Mouse (Mus musculus) G1E (cell line): ENCODE results near the gene Ugt1a6b. TPM values are rescaled to one million over a fixed set of nuclear protein-coding genes. Genes with fewer than 3 reads are reported as not detected.
"Not testable (repeated sequence)": the region's sequence is repeated elsewhere in the genome, so short reads cannot be mapped to it uniquely, and the experiment has no call there.

Experiments
- ATAC-seq: 2 replicates; pipeline ENCODE4 v1.8.0; 2016; ENCODE audit warnings: mild to moderate bottlenecking; ENCODE audit not compliant: insufficient number of reproducible peaks, poor library complexity, low FRiP score, severe bottlenecking; ENCODE audit errors: extremely low read depth
- DNase-seq: peaks from one replicate; pipeline ENCODE4 v3.0.0; 2012; ENCODE audit warnings: low spot score
- H3K27me3 ChIP-seq: 2 replicates; pipeline ENCODE4 v1.6.1; 2012; ENCODE audit warnings: mild to moderate bottlenecking, low read length, inconsistent platforms; ENCODE audit not compliant: insufficient read depth
- H3K36me3 ChIP-seq: replicated peaks from 2 replicates; pipeline ENCODE3; 2012; ENCODE audit warnings: mild to moderate bottlenecking, inconsistent platforms
- H3K4me1 ChIP-seq: 2 replicates; pipeline ENCODE4 v1.6.1; 2012; ENCODE audit warnings: low read depth, low read length, inconsistent platforms, mixed read lengths; ENCODE audit not compliant: insufficient read depth
- H3K4me3 ChIP-seq: 2 replicates; pipeline ENCODE4 v1.5.1; 2012; ENCODE audit warnings: low read depth, mild to moderate bottlenecking, inconsistent platforms, low read length, moderate library complexity, mixed read lengths
- H3K9me3 ChIP-seq: replicated peaks from 2 replicates; pipeline ENCODE4 v1.6.1; 2012; ENCODE audit warnings: inconsistent platforms
- CTCF ChIP-seq: IDR thresholded peaks from 2 replicates; pipeline ENCODE4 v1.5.1; 2012; ENCODE audit warnings: low read depth, low read length, inconsistent platforms, mixed read lengths
- GATA1 ChIP-seq: IDR thresholded peaks from 2 replicates; pipeline ENCODE4 v1.6.1; 2012; ENCODE audit warnings: borderline replicate concordance, low read length, inconsistent platforms, mixed read lengths
- GATA2 ChIP-seq: IDR thresholded peaks from 2 replicates; pipeline ENCODE4 v1.6.1; 2012; ENCODE audit warnings: low read depth, low read length, inconsistent platforms, borderline replicate concordance
- POLR2AphosphoS5 ChIP-seq: IDR thresholded peaks from 2 replicates; pipeline ENCODE4 v1.6.1; 2012; ENCODE audit warnings: low read depth, low read length, inconsistent platforms; ENCODE audit not compliant: insufficient replicate concordance
- TAL1 ChIP-seq: conservative IDR thresholded peaks from 2 replicates; pipeline ENCODE4 v1.6.1; 2012; ENCODE audit warnings: low read depth, low read length, inconsistent platforms, mixed read lengths
- polyA plus RNA-seq: library from polyadenylated mRNA; stranded (reverse); fragments of >175 nt; gene quantifications from 2 replicates; pipeline ENCODE4 v1.2.3, GENCODE M21; 2012
- total RNA-seq, 2 experiments: library from RNA; stranded (forward) in 1 of 2; stranded (reverse) in 1 of 2; fragments of 200-1000 nt in 1 of 2; fragments of >200 nt in 1 of 2; fragmentation: Nextera tagmentation in 1 of 2; gene quantifications; 2 replicates each; pipeline ENCODE4 v1.2.3; 2014 to 2017

The Ugt1a6b gene
- total and polyA plus RNA-seq, 3 experiments: 0.27 TPM; not detected in 2

DNA sequence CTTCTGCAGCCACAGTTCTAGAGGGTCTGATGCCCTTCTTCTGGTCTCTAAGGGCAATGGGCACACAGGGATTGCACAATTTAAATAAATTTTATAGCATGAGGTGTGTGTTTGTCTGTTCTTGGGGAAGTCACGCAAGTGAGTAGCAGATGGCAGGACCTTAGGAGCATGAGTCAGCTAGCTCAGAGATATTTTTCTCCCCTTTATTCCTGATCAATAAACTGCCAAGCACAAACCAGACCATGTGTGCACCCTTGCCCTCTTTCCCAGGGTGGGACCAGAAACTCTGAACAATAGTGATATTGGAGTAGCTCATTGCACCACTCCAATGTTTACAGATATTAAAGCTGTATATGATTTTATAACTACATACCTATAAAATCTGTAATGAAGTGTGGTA lies 27.2 kb downstream of the Ugt1a6b start:
- not testable (repeated sequence) for ATAC-seq, H3K4me3 ChIP-seq, DNase-seq, H3K36me3 ChIP-seq, H3K9me3 ChIP-seq
- peaks cover 13% of the 10 kb centered on the region for H3K27me3 ChIP-seq
- H3K4me1 ChIP-seq: peaks cover 21% of the 10 kb centered on the region

DNA sequence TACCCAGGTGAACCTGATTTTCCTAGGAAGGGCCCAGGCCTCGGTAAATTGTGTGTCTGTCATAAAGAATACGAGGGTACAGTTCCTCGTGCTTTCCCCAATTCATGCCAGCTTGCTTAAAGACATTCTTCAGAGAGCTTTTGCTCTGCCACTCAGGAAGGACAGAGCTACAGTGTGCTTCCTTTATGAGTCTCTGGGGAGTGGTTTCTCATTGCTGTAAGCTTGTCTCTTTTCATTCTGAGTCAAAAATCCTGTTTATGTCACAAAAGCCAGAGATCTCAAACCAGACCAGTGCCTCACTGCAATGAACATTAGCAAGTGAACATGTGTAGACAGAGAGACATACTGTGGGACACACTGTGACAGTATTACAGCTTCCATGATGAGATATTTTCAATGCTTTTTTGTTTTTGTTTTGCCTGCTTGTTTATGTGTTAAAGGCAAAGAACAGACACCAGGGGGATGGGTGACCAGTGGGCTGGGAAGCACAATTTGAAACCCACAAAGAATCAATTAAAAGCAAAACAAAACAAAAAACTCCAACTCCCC lies 30.9 kb downstream of the Ugt1a6b start:
- Histone ChIP-seq H3K4me1 (peaks cover 22% of the 10 kb centered on the region), H3K36me3 (no peaks in the 10 kb centered on the region), H3K9me3 (no peaks in the 10 kb centered on the region), H3K4me3 (no peak overlapping the region), H3K27me3 (0 out of 2 replicates have a peak, but pooled peaks cover 6% of the 10 kb centered on the region)
- no peak for DNase-seq
- TF ChIP-seq CTCF (no peak), TAL1 (no peak), GATA2 (no peak), POLR2AphosphoS5 (no peak), GATA1 (no peak)
- no peak for ATAC-seq

DNA sequence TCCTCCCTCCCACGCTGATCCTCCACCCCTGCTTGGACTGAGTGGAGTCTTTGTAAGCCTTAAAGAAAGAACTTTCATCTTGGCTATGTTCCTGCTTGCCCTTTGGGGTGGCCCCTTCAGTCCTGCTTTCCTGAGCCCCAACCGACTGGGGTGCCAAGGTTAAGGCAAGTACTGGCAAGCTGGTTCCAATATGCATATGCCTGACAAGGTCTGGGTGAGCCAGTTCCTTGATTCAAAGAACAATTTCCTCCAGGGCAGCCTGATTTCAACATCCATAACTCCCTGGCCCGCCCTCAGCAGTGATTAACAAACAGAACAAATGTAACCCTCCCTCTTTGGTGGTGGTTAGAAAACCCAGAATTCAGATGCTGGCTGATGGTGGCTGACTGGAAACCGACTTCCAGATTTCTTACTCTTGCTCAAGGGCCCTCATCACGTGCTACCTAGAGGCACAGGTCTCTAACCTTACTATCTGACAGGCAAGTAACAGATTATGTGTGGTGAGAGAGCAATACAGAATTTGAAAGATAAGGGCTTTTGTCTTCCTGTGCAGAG lies 31.5 kb downstream of the Ugt1a6b start, which contains the start of gene Ugt1a6a:
Ugt1a6a (plus strand) TSS at position 353 of the 555 bp plus-strand sequence.
- ATAC-seq: peak; percentile 92
- not testable (repeated sequence) for H3K36me3 ChIP-seq, DNase-seq, H3K9me3 ChIP-seq, H3K4me3 ChIP-seq, H3K27me3 ChIP-seq
- peaks cover 22% of the 10 kb centered on the region for H3K4me1 ChIP-seq

DNA sequence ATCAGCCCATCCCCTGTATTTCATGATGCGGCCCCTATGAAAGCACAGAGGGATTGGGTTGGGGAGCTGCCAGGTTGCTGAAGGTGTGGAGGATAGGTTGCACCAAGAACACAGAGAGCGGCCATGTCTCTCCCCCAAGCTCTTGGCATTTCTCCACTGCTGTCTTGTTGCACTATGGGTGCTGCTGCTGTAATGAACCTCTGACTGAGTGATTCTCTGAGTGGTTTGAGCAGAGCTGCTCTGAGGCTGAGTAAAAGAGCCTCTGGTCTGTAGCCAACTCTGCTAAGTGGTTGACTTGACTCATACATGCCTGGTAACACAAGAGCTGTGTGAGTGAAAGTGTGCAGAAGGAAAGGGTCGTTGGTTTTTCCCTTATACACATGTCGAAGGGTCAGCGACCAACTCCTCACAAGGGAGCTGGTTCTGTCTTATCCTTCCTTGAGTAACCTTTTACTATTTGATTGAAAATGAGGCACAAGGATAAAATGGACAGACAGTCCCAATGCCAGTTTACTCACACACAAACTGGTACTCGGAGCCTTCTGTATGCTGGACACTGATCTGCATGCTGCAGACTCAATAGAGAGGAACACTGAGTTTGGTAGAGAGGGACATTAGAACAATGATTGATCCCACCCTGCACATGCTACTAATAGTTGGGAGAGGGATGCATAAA lies 32.3 kb downstream of the Ugt1a6b start:
- not testable (repeated sequence) for DNase-seq, H3K4me3 ChIP-seq, H3K9me3 ChIP-seq, H3K36me3 ChIP-seq, H3K27me3 ChIP-seq
- H3K4me1 ChIP-seq: peaks cover 22% of the 10 kb centered on the region
- ATAC-seq: 0 out of 2 replicates have a peak, but pooled peaks have one; percentile 15

DNA sequence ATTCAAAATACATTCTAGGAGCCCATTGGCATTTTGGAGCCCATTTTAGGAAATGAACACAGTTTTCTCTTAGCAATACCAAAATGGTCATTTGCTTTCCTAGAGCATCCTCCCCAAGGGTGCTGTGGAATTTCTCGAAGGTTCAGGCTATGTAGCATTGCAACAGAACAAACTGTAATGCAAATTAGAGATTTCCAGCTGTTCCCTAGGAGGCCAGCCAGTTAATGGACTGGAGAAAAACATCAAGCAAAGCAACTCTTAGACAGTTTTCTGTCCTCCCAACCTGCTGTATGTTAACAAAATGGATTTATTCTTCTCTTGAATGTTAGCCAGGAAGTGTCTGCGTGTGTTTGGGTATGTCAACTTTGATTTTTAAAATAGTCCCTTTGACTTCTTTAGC lies 33.6 kb downstream of the Ugt1a6b start:
- TF ChIP-seq TAL1 (no peak), CTCF (no peak), POLR2AphosphoS5 (no peak), GATA1 (no peak), GATA2 (no peak)
- 0 out of 2 replicates have a peak, but pooled peaks cover 6% of the 10 kb centered on the region for H3K27me3 ChIP-seq
- H3K4me3 ChIP-seq: no peak overlapping the region
- H3K36me3 ChIP-seq: no peaks in the 10 kb centered on the region
- DNase-seq (no peak), ATAC-seq (no peak)
- H3K4me1 ChIP-seq: peaks cover 27% of the 10 kb centered on the region
- no peaks in the 10 kb centered on the region for H3K9me3 ChIP-seq

DNA sequence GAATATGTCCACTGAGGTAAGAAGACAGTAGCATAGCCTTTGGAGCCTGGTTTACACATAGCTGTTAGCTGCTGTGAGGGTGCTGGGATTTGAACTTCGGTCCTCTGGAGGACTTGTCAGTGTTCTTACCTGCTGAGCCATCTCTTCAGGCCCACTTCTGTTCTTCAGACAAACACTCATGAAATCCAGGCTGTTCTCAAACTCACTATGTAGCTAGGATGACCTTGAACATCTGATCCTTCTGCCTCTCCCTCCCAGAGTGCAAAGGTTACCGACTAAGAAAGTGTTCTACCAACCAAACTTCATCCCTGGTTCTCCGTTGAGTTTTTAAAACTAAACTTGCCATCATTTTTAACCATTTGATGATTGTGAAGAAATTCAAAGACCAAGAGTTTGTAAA lies 34.2 kb downstream of the Ugt1a6b start:
- Histone ChIP-seq H3K9me3 (no peaks in the 10 kb centered on the region), H3K4me1 (peaks cover 25% of the 10 kb centered on the region), H3K4me3 (no peak overlapping the region), H3K27me3 (0 out of 2 replicates have a peak, but pooled peaks cover 6% of the 10 kb centered on the region), H3K36me3 (no peaks in the 10 kb centered on the region)
- ATAC-seq: no peak
- no peak for DNase-seq
- TF ChIP-seq TAL1 (no peak), CTCF (no peak), POLR2AphosphoS5 (no peak), GATA1 (no peak), GATA2 (no peak)

DNA sequence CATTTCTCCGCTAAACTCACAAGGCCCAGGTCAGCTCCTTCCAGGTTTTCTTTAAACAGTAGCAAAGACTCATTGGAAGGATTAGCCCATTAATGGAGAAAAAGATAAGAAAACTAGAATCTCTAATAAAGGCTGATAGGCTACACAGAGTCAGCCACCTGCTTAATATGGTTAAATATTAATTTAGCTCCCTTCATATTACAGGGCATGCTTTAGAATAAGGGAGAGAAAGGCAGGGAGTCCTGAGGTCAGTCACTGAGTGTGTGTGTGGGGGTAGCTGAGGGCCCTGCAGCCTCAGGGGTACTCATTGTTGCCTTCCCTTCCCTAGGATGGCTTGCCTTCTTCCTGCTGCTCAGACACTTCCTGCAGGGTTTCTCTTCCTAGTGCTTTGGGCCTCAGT lies 35.1 kb downstream of the Ugt1a6b start:
- 0 out of 2 replicates have a peak, but pooled peaks cover 6% of the 10 kb centered on the region for H3K27me3 ChIP-seq
- no peak for ATAC-seq

DNA sequence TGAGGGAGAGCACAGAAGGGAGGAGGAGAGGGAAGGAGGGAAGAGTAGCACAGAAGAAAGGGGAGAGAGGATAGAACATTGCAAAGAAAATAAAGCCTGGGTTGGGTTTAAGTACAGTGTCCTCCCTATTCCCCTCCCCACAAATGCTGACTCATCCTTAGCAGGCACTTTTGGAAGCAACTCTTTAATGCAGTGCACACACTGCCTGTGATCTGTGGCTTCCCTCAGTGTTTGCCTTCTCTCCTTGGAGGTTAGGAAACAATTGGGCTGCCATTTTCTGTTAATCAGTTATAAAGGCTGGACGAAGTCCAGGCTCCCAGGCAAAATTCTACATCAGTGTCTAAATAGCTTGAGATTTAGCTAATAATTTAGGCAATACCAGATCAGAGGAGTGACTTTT lies 37.4 kb downstream of the Ugt1a6b start:
- not testable (repeated sequence) for H3K4me3 ChIP-seq, H3K36me3 ChIP-seq, H3K27me3 ChIP-seq, DNase-seq, H3K9me3 ChIP-seq
- ATAC-seq: peak; percentile 87
- peaks cover 15% of the 10 kb centered on the region for H3K4me1 ChIP-seq

More for the DNA sequence above, 35.1 kb downstream of the Ugt1a6b start:
- no peak overlapping the region for H3K4me3 ChIP-seq
- TF ChIP-seq POLR2AphosphoS5 (no peak), TAL1 (no peak), GATA1 (no peak), CTCF (no peak), GATA2 (no peak)
- no peaks in the 10 kb centered on the region for H3K36me3 ChIP-seq
- H3K9me3 ChIP-seq: no peaks in the 10 kb centered on the region
- peaks cover 30% of the 10 kb centered on the region for H3K4me1 ChIP-seq
- DNase-seq: no peak
